Mouse (Mus musculus): Measurements from ENCODE around the gene Fam69b.

The Fam69b gene

DNA sequence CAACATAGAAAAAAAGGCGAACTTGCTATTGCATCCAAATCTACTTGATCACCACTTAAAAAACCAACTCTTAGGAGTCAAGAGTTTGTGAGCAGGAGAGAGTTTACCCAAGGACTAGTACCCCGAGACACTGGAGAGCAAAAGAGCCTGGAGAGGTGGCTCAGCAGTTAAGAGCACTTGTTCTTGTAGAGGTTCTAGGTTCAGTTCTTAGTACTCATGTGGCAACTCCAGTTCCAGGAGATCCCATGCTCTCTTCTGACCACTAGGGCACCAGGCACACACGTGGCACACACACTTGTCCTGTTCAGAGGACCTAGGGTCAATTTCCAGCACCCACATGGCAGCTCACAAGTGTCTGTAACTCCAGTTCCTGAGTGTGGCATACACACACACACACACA, 2.2 kb upstream of the Fam69b start:
- DNase-seq (ENCODE audit: low spot score), result no peak

DNA sequence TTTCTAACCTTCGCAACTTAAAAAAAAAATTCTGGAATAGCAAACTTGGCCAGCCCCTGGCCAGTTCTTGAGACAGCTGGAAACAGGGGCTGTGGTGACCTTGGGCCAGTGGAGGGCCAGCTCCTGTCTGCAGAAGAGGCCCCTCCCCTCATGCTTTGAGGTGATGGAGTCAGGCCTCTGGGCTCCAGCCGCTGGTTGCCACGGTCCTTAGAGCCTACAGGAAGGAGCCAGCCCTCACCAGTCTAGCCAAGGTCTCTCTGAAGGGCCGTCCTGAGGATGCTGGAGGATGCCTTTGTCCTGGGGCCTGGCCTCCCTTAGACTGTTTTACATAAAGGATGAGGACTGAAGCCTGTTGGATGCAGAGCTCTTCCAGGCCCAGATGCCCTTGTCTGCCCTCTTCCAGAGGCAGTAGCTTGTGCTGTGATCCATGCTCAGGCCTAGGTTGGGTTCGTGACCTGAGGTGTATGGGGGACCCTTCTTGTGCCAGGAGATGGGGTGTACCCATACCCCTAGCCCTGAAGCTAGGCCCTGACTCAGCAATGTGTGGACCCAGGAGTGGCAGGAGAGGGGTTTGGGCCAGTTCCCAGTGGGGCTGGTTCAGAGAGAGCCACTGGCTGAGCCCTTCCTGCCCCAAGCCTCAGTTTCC, 658 bp downstream of the Fam69b start:
- no peak for DNase-seq (ENCODE audit: low spot score)

DNA sequence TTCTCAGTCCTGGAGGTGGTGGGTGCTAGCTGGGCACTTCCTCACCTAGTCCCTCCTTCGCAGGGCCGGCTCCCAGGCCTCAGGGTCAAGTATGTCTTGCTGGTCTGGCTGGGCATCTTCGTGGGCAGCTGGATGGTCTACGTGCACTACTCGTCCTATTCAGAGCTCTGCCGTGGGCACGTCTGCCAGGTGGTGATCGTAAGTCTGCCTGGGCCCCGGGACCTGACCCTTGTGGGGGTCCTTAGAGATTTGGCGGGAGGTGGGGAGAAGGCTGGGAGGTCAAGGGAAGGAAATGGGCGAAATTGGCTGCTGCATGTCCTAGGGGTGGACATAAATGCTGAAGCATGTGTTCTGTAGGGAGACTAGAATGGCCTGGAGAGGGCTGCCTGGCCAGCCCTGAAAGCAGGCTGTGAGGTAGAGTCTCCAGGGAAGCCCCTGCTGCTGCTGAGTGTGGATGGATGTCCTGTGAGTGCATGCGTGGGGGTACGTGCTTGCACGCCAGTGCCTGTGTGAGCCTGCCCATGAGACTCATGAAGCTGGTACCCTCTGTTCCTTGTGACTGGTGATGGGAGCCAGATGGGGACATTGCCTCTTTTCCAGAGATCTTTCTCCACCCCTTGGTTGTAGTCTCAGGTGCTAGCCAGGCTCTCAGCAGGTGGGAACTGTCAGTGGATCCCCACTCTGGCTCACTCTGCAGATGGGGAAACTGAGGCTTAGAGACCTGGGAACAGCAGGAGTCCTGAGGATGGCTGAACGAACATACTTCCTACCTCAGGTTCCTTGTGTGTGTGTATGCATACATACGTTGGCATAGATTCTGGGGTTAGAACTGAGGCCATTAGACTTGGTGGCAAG, 4.5 kb downstream of the Fam69b start:
- no peak for DNase-seq (ENCODE audit: low spot score)

DNA sequence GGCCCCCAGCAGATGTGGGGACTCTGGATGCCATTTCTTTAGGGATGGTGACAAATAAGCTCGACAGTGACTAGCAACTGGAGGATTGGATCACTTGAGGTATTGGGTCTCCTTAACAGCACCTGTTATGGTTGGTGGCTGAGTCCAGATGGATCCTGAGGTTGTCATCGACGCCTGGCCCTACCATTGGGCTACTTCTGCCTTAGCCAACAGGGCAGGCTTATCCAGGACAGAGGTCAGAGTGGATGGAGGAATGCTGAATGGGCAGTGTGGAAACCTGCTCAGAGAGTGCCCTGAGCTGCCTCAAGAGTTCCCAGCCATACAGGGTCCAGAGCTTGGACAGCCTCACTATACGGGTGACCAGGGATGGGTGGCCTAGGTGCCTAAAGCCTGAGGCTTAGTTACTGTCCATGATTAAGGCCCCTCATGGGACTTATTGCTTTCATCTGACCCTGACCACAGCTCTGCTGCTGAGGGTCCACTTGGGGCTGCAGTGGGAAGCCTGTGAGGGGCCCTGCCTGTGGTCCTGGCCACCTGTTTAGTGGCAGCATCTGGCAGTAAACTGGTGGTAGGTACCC, 5.8 kb downstream of the Fam69b start:
- DNase-seq (ENCODE audit: low spot score), result no peak

DNA sequence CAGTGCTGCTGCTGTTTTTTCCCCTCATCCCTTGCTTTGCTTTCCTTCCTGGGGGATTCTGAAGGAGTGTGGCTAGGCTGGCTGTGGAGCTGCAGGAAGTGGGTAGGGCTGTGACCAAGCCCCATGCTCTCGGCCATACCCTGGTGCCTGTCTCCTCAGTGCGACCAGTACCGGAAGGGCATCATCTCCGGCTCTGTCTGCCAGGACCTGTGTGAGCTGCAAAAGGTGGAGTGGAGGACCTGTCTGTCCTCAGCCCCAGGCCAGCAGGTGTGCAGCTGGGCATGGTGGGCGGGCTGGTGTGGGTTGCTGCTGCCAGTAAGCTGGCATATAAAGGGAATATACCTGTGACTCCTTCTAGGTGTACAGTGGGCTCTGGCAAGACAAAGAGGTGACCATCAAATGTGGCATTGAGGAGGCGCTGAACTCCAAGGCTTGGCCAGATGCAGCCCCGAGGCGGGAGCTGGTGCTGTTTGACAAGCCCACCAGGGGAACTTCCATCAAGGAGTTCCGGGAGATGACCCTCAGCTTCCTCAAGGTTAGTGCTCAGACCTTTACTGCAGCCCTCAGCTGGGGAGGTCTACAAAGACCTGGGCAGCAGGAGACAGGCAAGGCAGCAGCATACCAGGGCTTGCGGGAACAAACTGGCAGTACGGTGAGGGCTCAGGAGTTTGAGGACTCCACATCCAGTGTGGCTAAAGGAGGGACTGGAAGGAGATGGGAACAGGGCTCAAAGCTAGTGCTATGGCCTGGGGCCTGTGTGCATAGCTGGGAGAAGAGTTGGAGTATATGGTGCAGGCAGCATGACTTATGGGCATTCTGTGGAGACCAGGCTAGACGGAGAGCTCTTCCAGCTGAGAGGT, 6.6 kb downstream of the Fam69b start:
- DNase-seq (ENCODE audit: low spot score), result no peak

DNA sequence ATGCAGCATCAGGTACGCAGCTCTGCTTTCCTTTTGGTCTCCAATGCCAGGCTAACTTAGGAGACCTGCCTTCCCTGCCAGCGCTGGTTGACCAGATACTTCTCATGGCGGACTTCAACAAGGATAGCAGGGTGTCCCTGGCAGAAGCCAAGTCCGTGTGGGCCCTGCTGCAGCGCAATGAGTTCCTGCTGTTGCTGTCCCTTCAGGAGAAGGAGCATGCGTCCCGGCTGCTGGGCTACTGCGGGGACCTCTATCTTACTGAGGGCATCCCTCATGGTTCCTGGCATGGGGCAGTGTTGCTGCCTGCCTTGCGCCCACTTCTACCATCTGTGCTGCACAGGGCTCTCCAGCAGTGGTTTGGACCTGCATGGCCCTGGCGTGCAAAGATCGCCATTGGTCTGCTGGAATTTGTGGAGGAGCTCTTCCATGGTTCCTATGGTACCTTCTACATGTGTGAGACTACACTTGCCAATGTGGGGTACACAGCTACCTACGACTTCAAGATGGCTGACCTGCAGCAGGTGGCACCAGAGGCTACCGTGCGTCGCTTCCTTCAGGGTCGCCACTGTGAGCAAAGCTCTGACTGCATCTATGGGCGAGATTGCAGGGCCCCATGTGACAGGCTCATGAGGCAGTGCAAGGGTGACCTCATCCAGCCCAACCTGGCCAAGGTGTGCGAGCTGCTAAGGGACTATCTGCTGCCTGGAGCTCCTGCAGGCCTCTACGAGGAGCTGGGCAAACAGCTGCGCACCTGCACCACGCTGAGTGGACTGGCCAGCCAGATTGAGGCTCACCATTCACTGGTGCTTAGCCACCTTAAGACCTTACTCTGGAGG, 7.5 kb downstream of the Fam69b start:
- no peak for DNase-seq (ENCODE audit: low spot score)

DNA sequence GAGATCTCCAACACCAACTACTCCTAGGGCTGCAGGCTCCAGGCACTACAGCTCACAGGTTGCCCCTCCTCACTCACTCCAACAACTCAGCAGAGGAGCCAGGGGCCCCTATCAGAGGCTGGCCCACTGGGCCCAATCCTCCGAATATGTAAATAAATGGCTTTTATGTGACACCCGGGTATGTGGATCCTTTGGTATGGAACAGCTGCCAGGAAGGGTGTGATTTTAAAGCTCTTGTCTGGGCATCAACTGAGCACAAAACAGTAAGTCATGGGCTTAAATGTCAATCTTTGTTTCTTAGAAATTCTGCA, 8.0 kb downstream of the Fam69b start:
- no peak for DNase-seq (ENCODE audit: low spot score)

DNA sequence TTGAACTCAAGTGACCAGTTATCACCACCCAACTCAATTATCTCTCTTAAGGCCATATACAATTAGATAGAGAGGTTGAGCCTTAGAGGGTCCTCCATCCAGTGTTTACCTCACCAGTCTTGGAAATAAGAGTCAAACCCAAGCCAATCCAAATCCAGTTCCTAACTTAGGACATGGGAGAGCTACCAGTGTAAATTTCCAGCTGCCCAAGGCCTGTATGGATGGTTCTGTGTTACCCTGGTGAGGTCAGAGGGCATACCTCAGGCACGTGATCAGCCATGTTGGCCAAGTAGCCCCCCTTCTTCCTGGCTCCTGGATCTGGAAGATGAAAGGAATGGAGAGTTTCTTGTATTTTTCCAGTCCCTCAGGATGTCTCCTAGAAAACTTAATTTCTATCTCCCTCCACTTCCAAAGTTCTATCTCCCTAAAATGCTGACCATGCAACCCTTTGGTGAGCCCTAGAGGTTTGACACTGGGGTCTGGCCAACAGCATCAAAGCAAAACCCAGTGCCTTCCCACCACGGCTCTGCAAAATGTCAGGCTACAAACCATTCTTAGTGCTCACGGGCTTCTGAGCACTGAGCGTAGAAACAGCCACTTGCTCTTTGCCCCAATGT, 9.2 kb downstream of the Fam69b start:
- no peak for DNase-seq (ENCODE audit: low spot score)

DNA sequence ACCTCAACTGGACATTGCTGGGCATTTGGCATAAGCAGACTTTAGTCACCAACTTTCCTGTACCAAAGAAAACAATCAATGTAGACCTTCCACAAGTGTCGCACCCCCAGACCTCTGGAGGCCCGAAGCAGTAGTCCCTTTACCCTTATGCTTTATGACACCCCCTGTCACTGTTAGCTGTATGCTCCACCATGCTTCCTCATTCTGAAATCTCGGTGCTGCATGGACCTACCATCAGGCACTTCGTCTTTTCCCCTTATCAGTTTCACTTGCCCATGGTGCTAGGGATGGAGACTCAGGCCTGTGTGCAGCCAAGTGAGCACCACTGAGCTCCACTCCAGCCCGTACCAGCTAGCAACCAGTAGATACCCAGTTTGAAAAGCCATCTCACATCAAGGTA, 9.8 kb downstream of the Fam69b start:
- no peak for DNase-seq (ENCODE audit: low spot score)

DNA sequence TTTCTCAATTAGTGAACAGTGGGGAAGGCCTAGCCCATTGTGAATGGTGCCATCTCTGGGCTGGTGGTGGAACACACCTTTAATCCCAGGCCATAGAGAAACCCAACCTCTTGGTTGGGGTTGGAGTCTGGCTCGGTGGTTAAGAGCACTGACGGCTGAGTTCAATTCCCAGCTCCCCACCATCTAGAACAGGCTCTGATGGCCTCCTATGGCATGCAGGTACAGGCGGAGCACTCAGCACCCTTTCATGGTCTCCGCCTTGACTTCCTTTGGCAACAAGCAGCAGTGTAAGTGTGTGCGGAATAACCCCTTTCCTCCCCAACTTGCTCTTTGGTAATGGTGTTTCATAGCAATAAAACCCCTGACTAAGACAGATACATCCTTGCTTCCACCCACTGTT, 10.3 kb downstream of the Fam69b start:
- DNase-seq (ENCODE audit: low spot score), result no peak

DNA sequence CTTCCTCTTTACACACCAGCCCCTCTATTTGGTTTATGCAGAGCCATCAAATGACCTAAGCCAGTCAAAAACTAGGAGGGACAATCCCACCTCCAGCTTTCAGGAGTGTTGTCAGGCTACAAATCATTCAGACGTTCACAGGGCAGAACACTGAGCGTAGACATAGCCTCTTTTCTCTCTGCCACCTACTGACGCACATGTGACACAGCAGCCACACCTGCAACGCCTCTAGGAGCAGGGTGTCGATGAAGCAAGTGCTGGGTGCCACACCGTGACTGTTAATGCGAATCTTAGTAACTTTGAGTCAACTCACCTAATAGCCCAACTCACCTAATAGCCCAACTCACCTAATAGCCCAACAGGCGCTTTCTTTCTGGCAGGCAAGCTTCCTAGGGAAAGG, 10.8 kb downstream of the Fam69b start:
- DNase-seq (ENCODE audit: low spot score), result no peak

DNA sequence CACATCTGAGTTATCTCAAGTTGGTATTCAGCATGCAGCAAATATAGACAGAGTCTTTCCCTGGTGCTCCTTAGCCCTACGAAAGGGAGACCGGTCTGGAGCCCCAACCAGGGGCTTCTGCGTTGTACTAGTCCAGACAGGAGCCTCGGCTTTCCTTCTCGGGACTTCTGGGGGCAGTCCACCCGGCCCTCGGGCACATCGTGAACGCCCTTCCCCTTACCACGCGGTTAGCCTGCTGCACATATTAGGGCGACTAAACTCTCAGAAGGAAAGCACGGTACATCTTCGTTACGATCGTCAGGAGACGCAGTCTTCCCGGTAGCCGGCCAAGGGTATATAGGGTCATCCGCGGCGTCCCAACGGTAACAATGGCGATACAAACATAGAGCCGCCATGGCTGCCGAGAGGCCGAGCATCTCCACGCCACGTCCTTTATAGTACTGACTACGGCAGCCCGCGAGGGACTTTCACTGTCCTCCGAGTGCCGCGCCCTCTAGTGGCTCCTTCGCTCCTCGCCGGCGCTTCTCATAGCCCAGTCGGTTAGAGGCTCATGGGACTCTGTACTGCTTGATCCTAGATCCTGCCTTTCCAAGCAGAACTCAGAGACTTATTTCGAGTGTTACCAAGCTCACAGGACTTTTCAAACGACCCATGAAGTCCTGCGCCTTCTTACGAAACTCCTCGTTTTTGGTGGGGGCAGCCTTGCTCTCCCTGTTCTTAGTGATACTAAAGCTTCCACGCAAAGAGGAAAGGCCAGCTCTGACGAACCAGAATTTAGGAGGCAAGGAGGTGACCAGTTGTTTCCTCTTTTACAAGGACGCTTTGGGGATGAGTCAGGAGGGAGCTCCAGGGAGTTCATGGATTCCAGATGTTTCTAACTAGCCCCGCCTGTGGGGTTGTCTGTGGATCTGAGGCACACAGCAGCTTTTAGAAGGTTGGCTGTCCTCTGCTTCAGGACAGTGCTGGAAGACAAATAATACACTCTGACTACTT, 11.9 kb downstream of the Fam69b start:
- DNase-seq (ENCODE audit: low spot score), result peak; percentile 97

DNA sequence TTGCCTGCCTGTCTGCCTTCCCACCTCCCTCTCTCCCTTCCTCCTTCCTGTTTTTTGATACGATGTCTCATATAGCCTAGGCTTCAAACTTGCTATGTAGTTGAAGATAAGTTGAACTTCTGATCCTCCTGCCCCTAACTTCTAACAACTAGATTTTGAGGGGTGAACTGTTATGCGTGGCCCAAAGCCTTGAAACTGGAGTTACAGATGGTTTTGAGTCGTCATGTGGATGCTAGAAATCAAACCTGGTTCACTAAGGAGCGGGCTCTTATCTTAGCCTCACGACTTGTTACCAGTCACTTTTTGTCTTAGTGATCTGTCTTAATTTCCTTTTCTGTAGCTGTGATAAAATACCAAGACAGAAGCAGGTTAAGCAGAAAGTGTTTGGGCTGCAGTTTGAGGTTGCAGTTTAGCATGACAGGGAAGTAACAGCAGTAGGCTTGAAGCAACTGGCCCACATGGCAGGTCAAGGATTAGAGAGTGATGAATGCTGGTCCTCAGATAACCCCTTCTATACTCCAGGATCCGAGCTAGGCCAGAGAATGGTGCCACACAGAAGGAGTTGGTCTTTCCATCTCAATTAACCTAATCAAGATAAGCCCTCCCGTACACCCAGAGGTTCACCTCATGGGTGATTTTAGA, 12.9 kb downstream of the Fam69b start:
- DNase-seq (ENCODE audit: low spot score), result no peak

DNA sequence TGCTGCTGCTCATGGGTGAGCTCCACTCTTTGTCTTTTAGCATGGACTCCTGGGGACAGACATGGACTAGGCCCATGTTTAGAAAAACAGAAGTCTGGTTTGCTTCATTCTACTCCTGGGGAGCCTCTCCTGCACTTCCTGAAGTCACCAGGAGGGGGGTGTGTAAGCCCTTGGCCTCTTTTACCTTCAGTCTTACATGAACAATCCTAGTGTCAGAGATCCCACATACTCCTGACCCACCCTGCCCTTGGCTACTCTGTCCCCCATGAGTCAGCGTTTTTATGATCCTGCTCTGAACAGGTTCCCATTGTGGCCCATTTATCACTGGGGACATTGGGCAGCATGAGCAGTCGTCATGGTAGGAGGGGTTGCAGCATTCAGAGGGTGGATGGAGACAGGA, 15.7 kb downstream of the Fam69b start:
- no peak for DNase-seq (ENCODE audit: low spot score)

DNA sequence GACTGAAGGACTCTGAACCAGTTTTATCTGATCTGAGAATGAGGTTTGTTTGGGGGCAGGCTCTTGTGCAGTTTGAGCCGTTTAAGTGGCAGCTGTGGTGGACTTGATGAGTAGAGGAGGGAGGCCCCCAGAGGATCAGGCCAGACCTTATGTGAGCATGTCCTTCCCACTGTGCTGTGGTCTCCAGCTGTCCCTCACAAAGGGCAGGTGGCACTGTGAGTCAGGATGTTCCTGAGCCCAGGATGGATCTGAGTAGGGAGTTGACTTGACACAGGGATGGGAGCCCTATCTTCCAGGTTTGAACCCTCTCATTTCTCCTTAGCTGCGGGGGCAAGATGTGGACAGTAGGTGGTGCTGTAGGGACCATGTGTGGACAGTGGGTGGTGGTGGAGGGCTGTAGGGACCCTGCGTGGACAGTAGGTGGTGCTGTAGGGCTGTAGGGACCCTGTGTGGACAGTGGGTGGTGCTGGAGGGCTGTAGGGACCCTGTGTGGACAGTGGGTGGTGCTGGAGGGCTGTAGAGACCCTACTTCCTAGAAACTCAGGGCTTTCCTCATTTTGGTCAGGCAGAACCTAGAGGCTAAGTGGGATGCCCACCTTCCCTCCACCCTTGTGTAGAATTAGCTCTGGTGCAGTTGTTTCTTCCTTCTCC, 18.5 kb downstream of the Fam69b start:
- peak; percentile 69 for DNase-seq (ENCODE audit: low spot score)

DNA sequence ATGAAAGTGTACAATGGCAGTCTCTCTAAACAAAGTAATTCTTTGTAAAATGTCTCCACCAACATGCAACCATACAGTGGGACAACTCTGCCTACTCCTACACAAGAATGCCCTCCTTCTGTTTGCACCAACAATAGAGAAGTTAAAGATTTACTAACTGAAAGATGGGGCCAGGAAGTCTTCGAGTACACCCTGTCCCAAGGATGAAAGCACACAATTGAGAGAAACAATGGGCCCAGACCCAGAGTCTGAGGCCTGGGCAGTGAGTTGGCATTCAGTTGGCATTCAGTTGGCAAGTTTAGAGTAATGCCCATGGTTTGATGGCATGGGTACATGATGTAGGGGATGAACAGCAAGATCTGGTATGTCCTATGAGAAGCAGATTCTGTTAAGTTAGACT, 26.4 kb downstream of the Fam69b start:
- no peak for DNase-seq (ENCODE audit: low spot score)

DNA sequence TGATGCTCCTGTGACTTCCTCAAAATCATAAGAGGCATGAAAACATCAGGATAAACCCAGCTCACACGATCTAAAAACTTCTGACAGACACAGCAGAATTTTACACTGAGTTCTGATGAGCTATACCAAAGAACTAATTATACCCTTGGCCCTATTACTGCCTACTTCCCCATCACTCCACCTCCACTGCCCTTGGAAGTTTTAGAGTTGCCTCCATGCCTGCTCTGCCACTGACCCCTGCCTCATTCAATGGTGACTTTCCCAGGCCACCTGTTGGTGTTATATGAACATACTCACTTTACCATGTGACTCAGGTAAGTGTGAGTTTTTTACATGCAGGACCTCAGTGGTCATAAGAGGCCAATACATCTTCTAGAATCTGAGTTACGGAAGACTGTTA, 29.2 kb downstream of the Fam69b start:
- DNase-seq (ENCODE audit: low spot score), result no peak

DNA sequence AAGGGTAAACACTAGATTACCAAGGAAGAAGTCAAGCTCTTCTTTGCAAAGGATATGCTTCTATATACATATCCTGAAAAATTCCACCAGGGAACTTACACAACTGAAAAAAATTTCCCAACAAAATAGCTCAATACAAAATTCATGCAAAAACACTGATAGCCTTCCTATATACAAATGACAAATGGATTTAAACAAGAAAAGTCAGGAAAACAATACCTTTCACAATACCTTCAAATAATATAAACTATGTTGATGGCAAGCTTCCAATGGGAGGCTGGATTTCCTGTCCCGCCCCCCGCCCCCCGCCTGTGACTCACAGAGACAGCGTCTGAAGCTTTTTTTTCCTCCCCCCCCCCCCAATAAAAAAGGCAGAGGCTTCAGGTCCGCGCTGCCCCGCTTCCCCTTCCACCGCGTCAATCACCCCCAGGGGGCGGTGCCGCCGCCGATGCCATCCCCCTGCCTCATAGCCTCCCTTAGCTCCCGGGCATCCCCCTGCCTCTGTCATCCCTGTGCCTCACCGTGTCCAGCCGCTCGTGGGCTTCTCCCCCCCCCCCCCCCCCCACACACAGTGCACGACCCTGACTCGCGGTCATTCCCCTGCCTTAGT, 33.0 kb downstream of the Fam69b start:
- no peak for DNase-seq (ENCODE audit: low spot score)

All from layer of hippocampus, adult 9-10 months (tissue).